Mouse (Mus musculus) bone marrow macrophage, adult 2 months (primary cell): ENCODE measurements around the gene Gm11595.
"Not testable (repeated sequence)": the region's sequence is repeated elsewhere in the genome, so short reads cannot be mapped to it uniquely, and the experiment has no call there.

Source experiments
- CTCF ChIP-seq: IDR thresholded peaks from 2 replicates; pipeline ENCODE4 v1.5.1; 2012; ENCODE audit warnings: low read depth, mild to moderate bottlenecking, low read length, moderate library complexity
- POLR2A ChIP-seq: IDR thresholded peaks from 2 replicates; pipeline ENCODE4 v1.6.1; 2012; ENCODE audit warnings: mild to moderate bottlenecking, low read depth, low read length, borderline replicate concordance

GRCm38 (mm10) chr11:99809792-99810191 is 37.1 kb upstream of the Gm11595 start, which contains the start of gene Krtap4-13:
- TF ChIP-seq POLR2A, CTCF: not testable (repeated sequence)
